Mouse (Mus musculus) erythroid progenitor cell, adult 5-6 weeks (primary cell): ENCODE results near the gene Prpmp5. TPM values are rescaled to one million over a fixed set of nuclear protein-coding genes. Genes with fewer than 3 reads are reported as not detected.
"Not testable (repeated sequence)": the region's sequence is repeated elsewhere in the genome, so short reads cannot be mapped to it uniquely, and the experiment has no call there.

Source experiments
- ATAC-seq: replicated peaks from 2 replicates; pipeline ENCODE4 v1.8.0; 2016; ENCODE audit warnings: moderate number of reproducible peaks, mild to moderate bottlenecking, moderate TSS enrichment, inconsistent platforms; ENCODE audit not compliant: poor library complexity, low FRiP score, severe bottlenecking
- total RNA-seq, 2 experiments: library from RNA; stranded (forward) in 1 of 2; stranded (reverse) in 1 of 2; fragments of 150-400 nt in 1 of 2; fragments of 186-747, 209-891 nt in 1 of 2; gene quantifications; 2 replicates each; pipeline versions ENCODE4 v1.2.3 to v1.2.4; 2015 to 2017; ENCODE audit warnings: low replicate concordance in 2 of 2

Gene Prpmp5
- total RNA-seq (2015; ENCODE audit: low replicate concordance) (not detected in 2 replicates), total RNA-seq (2017; ENCODE audit: low replicate concordance) (not detected in 2 replicates)

DNA sequence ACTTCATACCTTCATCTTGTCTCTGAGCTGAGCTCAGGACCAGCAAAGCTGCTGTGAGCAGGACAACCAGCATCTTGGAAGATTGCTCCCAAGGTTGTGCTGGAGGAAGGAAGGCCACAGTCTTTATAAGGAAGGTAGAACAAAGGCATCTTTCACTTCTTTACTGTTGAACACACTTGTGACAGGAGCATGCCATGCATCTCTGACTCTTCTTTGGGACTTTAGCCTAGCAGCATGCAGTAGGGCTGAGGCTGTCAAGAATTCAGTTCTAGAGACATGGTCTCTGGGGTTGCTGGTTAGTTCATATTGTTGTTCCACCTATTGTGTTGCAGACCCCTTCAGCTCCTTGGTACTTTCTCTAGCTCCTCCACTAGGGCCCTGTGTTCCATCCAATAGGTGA, at the start of gene Prpmp5:
Prpmp5 (minus strand) TSS at position 101 of the 400 bp plus-strand sequence.
- ATAC-seq: not testable (repeated sequence)

DNA sequence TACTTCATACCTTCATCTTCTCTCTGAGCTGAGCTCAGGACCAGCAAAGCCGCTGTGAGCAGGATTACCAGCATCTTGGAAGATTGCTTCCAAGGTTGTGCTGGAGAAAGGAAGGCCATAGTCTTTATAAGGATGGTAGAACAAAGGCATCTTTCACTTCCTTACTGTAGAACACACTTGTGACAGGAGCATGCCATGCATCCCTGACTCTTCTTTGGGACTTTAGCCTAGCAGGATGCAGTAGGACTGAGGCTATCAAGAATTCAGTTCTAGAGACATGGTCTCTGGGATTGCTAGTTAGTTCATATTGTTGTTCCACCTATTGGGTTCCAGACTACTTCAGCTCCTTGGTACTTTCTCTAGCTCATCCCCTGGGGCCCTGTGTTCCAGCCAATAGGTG, 49.5 kb upstream of the Prpmp5 start, which contains the start of gene Gm8882:
Gm8882 (minus strand) TSS at position 101 of the 400 bp plus-strand sequence.
- ATAC-seq: not testable (repeated sequence)

Other genes with a start within 250 kb of the Prpmp5 start
- not detected in 2 replicates for gene Prb1, start 104.2 kb downstream of the Prpmp5 start, total RNA-seq (2015; ENCODE audit: low replicate concordance)
- gene Prb1, start 104.2 kb downstream of the Prpmp5 start, total RNA-seq (2017; ENCODE audit: low replicate concordance): not detected in 2 replicates
- gene Gm8882, start 49.4 kb upstream of the Prpmp5 start, total RNA-seq (2015; ENCODE audit: low replicate concordance): not detected in 2 replicates
- not detected in 2 replicates for gene Gm8882, start 49.4 kb upstream of the Prpmp5 start, total RNA-seq (2017; ENCODE audit: low replicate concordance)